Mouse (Mus musculus): Measurements from ENCODE around the gene Vmn2r65. TPM values are rescaled to one million over a fixed set of nuclear protein-coding genes. Genes with fewer than 3 reads are reported as not detected.

Gene Vmn2r65
- not detected for total RNA-seq (2021)
- long read RNA-seq, experiment 1, result 0 reads
- long read RNA-seq, experiment 2, result 0 reads

DNA sequence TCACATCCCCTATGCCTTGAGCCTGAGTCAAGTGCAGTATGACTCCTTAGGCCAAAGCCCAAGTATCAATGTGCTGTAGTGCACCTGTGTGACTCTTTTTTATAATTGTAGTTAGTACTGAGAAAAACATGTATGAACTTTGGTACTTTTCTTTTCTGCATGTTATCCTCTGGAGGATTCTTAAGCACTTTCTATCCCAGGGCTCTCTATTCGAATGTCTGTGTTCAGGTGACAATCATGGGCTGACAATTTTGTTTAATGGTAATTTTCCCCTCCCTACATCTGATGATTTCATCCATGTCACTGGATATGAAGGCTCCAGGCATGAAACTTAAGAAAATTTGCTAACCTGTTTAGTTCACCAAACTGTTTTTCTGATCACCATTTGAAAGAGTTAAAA is at the start of gene Vmn2r65:
Gene Vmn2r65, minus strand, starts transcription at position 101 of the 400 bp plus-strand sequence.
- DNase-seq, result no peak
- intact Hi-C loops (cut with DNase I), result no loop called here

DNA sequence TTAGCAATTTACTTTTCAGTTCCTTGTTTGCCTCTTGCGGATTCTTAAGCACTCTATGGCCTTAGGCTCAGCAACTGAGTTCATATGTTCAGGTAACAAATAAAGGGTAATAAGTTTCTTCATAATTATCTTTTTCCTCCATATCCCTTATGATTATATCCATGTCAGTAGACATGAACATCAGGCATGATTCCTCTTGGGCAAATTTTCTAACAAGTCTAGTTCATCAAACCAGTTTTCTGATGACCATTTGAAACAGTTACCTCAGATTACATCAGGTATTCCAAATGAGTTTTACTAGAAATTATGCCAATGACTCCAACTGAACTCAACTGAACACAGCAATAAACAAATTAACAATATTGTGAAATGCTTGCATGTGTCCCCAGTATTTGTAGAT is 48.3 kb upstream of the Vmn2r65 start, which contains the start of gene Vmn2r66:
Gene Vmn2r66, minus strand, starts transcription at position 101 of the 400 bp plus-strand sequence.
- intact Hi-C loops (cut with DNase I), result no loop called here
- no peak for DNase-seq

DNA sequence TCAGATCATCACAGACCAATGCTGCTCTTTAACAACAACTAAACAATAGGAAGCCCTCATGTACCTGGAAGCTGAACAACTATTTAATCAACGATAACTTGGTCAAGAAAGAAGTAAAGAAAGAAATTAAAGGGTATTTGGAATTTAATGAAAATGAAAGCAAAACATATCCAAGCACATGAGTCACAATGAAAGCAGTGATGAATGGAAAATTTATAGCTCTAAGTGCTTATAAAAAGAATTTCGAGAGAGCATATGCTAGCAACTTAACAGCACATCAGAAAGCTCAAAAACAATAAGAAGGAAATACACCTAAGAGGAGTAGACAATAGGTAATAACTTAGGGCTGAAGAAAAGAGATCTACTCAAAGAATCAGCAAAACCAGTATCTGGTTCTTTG is 32.8 kb upstream of the Vmn2r65 start:
- no peak for DNase-seq
- intact Hi-C loops (cut with DNase I), result no loop called here

Other genes starting within 250 kb of the Vmn2r65 start
- not detected for gene Olfr291, start 110.6 kb downstream of the Vmn2r65 start, total RNA-seq (2021)
- not detected for gene Vmn2r66, start 48.2 kb upstream of the Vmn2r65 start, total RNA-seq (2021)
- not detected for gene Vmn2r67, start 191.9 kb upstream of the Vmn2r65 start, total RNA-seq (2021)